Mouse (Mus musculus) MEL (cell line): Measurements from ENCODE around the gene Ddb2.

Experiments used
- CHD1 ChIP-seq: IDR thresholded peaks from 2 replicates; pipeline ENCODE4 v1.6.1; 2012; ENCODE audit warnings: low read depth, mild to moderate bottlenecking, inconsistent platforms, low read length, improper control_type of control experiment
- CTCF ChIP-seq, 3 experiments: IDR thresholded peaks in 2 of 3; conservative IDR thresholded peaks in 1 of 3; 2 replicates each; pipeline ENCODE4 v1.5.1; 2011 to 2012; ENCODE audit warnings: low read length in 3 of 3, low read depth in 2 of 3, mild to moderate bottlenecking in 2 of 3, improper control_type of control experiment in 1 of 3, inconsistent platforms in 1 of 3, mixed read lengths in 1 of 3, moderate library complexity in 1 of 3; ENCODE audit not compliant: control insufficient read depth in 1 of 3, insufficient read depth in 1 of 3, poor library complexity in 1 of 3, severe bottlenecking in 1 of 3
- E2F4 ChIP-seq: IDR thresholded peaks from 2 replicates; pipeline ENCODE4 v1.6.1; 2011; ENCODE audit warnings: low read depth, low read length, improper control_type of control experiment, borderline replicate concordance
- EP300 ChIP-seq, 2 experiments: IDR thresholded peaks; 2 replicates each; pipeline ENCODE4 v1.6.1; 2011; ENCODE audit warnings: improper control_type of control experiment in 2 of 2, low read length in 2 of 2, low read depth in 1 of 2, mild to moderate bottlenecking in 1 of 2
- JUND ChIP-seq: IDR thresholded peaks from 2 replicates; pipeline ENCODE4 v1.6.1; 2011; ENCODE audit warnings: low read depth, mild to moderate bottlenecking, improper control_type of control experiment, low read length
- MAX ChIP-seq: IDR thresholded peaks from 2 replicates; pipeline ENCODE4 v1.6.1; 2011; ENCODE audit warnings: low read length, improper control_type of control experiment
- POLR2A ChIP-seq, 2 experiments: IDR thresholded peaks; 2 replicates each; pipeline ENCODE4 v1.6.1; 2011 to 2012; ENCODE audit warnings: low read length in 2 of 2, mild to moderate bottlenecking in 2 of 2, control low read depth in 1 of 2, improper control_type of control experiment in 1 of 2, low read depth in 1 of 2, moderate library complexity in 1 of 2; ENCODE audit not compliant: control insufficient read depth in 1 of 2, insufficient read depth in 1 of 2, poor library complexity in 1 of 2
- POLR2AphosphoS2 ChIP-seq: IDR thresholded peaks from 2 replicates; pipeline ENCODE4 v1.6.1; 2011; ENCODE audit warnings: low read length, improper control_type of control experiment
- RAD21 ChIP-seq: IDR thresholded peaks from 2 replicates; pipeline ENCODE4 v1.6.1; 2011; ENCODE audit warnings: mild to moderate bottlenecking, low read depth, low read length, improper control_type of control experiment
- SMC3 ChIP-seq: IDR thresholded peaks from 2 replicates; pipeline ENCODE4 v1.6.1; 2011; ENCODE audit warnings: low read depth, low read length, improper control_type of control experiment

- no peak for TF ChIP-seq JUND
- no peak for TF ChIP-seq RAD21
- TF ChIP-seq EP300 (IDR thresholded peaks at IDR 0.05; ENCODE audit: low read depth in 1 of 2, low read length in 2 of 2), result no peak
- no peak for TF ChIP-seq CTCF (IDR thresholded peaks at IDR 0.05 in 2 of 3, conservative IDR thresholded peaks at IDR 0.05 in 1 of 3; ENCODE audit: control insufficient read depth in 1 of 3, insufficient read depth in 1 of 3, low read depth in 2 of 3, low read length in 3 of 3, poor library complexity in 1 of 3, severe bottlenecking in 1 of 3)
- TF ChIP-seq CHD1, result no peak
- TF ChIP-seq POLR2AphosphoS2, result no peak
- TF ChIP-seq POLR2A (IDR thresholded peaks at IDR 0.05; ENCODE audit: control insufficient read depth in 1 of 2, insufficient read depth in 1 of 2, low read depth in 1 of 2, low read length in 2 of 2, poor library complexity in 1 of 2), result no peak
- no peak for TF ChIP-seq E2F4
- TF ChIP-seq MAX, result no peak
- TF ChIP-seq SMC3, result no peak
These were observed 49.4 kb downstream of the Ddb2 start for GRCm38 (mm10) chr2:91187431-91187830.
